Mouse (Mus musculus) lung, postnatal 0 days (tissue): ENCODE results near the gene Mospd2. TPM values are rescaled to one million over a fixed set of nuclear protein-coding genes. Genes with fewer than 3 reads are reported as not detected.
A peak's percentile ranks its signal among the peaks of the same experiment; 100 is the strongest.

Experiments
- ATAC-seq: fragments of 200-750 bp; cut with Nextera tagmentation; 2 replicates; pipeline ENCODE4 v1.8.0; 2017; ENCODE audit warnings: moderate library complexity
- DNase-seq: peaks from one replicate; pipeline ENCODE4 v3.0.0-alpha.2; 2016; ENCODE audit warnings: low spot score
- H3K27ac ChIP-seq: fragments of 300-500 bp; sonication (generic); 2 replicates; pipeline ENCODE4 v1.5.1; 2014; ENCODE audit warnings: antibody characterized with exemption, mild to moderate bottlenecking, low read length, mixed read lengths
- H3K27me3 ChIP-seq: fragments of 300-500 bp; sonication (generic); replicated peaks from 2 replicates; pipeline ENCODE4 v1.6.1; 2014; ENCODE audit warnings: low read length, mixed read lengths; ENCODE audit not compliant: insufficient read depth
- H3K36me3 ChIP-seq: fragments of 300-500 bp; sonication (generic); 2 replicates; pipeline ENCODE4 v1.6.1; 2014; ENCODE audit warnings: low read length, mixed read lengths; ENCODE audit not compliant: insufficient read depth
- H3K4me1 ChIP-seq: fragments of 300-500 bp; sonication (generic); 2 replicates; pipeline ENCODE4 v1.6.1; 2014; ENCODE audit warnings: antibody characterized with exemption, low read depth, low read length, mixed read lengths; ENCODE audit not compliant: insufficient read depth
- H3K4me2 ChIP-seq: fragments of 300-500 bp; sonication (generic); replicated peaks from 2 replicates; pipeline ENCODE4 v1.6.1; 2014; ENCODE audit warnings: low read depth, mild to moderate bottlenecking, low read length, moderate library complexity, mixed read lengths
- H3K4me3 ChIP-seq: fragments of 300-500 bp; sonication (generic); 2 replicates; pipeline ENCODE4 v1.5.1; 2014; ENCODE audit warnings: low read depth, low read length
- H3K9ac ChIP-seq: fragments of 300-500 bp; sonication (generic); replicated peaks from 2 replicates; pipeline ENCODE4 v1.6.1; 2014; ENCODE audit warnings: low read depth, mild to moderate bottlenecking
- H3K9me3 ChIP-seq: fragments of 300-500 bp; sonication (generic); 2 replicates; pipeline ENCODE4 v1.6.1; 2016; ENCODE audit warnings: low read length, mixed read lengths
- CTCF ChIP-seq: IDR thresholded peaks from 2 replicates; pipeline ENCODE4 v1.5.1; 2016; ENCODE audit warnings: antibody characterized with exemption, mild to moderate bottlenecking
- EP300 ChIP-seq: IDR thresholded peaks from 2 replicates; pipeline ENCODE4 v1.6.1; 2016; ENCODE audit warnings: antibody characterized with exemption, mild to moderate bottlenecking, control low read depth
- WGBS: fragments of 180-500 bp; shearing (Covaris S2); extraction: QIAGEN DNeasy Blood & Tissue Kit; methylation state at CpG from one replicate; pipeline ENCODE4 v1.1.7; 2014; 5-methylcytosine and 5-hydroxymethylcytosine counted together
- polyA plus RNA-seq: library from polyadenylated mRNA; unstranded; fragments of >200 nt; fragmentation: Nextera tagmentation; extraction: Ambion mirVana; gene quantifications from 2 replicates; pipeline ENCODE4 v1.2.1, GENCODE M21; 2015

Mospd2 gene
- polyA plus RNA-seq, 1 experiment from 2014 or later, result 39.9 TPM

DNA sequence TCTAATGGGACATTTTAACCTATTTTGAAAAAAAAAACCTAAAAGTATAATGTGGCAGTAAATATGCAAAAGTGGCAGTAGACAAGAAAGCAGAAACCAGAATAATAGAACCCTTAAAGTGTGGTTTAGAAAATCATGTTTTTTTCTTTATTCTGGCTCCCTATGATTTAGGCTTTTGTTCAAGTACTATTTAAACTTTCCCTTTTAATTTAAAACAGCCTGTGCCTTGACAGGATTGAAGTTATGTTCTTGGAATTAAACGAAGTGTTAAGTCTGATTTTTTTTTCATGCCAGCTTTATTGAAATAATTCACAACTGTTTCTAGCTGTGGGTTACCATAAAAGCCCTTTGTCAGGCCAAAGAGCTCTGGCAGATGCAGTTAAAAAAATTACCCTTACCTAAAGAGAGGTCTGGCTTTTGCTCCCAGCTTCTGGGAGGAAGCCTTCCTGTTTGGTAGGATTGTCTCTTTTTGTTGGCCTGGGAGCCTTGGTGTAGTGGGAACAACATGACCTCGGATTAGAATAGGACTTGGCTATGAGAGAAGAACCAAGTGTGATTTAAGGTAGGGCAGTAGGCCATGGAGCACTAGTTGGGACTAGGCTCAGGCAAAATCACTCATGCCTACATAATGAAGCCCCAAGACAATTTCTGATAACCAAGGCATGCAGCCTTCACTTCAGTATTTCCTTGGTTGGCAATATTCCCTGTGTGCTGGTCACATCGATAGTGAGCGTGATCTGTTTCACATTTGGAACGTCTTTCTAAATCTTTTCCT, 27.4 kb downstream of the Mospd2 start:
- H3K27me3 ChIP-seq, result no peaks in the 10 kb centered on the region
- 59% methylated on average over 5 of the region's 5 CpGs for WGBS
- H3K27ac ChIP-seq, result no peak overlapping the region
- no peak for ATAC-seq
- DNase-seq, result no peak
- no peak overlapping the region for H3K4me2 ChIP-seq
- no peak overlapping the region for H3K9ac ChIP-seq
- H3K4me1 ChIP-seq, result no peaks in the 10 kb centered on the region
- no peaks in the 10 kb centered on the region for H3K36me3 ChIP-seq
- no peaks in the 10 kb centered on the region for H3K9me3 ChIP-seq
- TF ChIP-seq EP300, result no peak
- TF ChIP-seq CTCF, result no peak
- no peak overlapping the region for H3K4me3 ChIP-seq

- ATAC-seq (peak; percentile 60), DNase-seq (peak; percentile 7)
- H3K4me1 ChIP-seq, result no peaks in the 10 kb centered on the region
- no peaks in the 10 kb centered on the region for H3K27me3 ChIP-seq
- no peaks in the 10 kb centered on the region for H3K9me3 ChIP-seq
- TF ChIP-seq EP300 (peak; percentile 79; the same call in 1 of the 2 replicates), CTCF (no peak)
- H3K27ac ChIP-seq, result no peak overlapping the region
- WGBS, result 48% methylated on average over 11 of the region's 11 CpGs
- no peak overlapping the region for H3K4me3 ChIP-seq
- no peak overlapping the region for H3K9ac ChIP-seq
- no peaks in the 10 kb centered on the region for H3K36me3 ChIP-seq
- no peak overlapping the region for H3K4me2 ChIP-seq
Measured at GRCm38 (mm10) chrX:164951858-164952576, 28.2 kb downstream of the Mospd2 start.

DNA sequence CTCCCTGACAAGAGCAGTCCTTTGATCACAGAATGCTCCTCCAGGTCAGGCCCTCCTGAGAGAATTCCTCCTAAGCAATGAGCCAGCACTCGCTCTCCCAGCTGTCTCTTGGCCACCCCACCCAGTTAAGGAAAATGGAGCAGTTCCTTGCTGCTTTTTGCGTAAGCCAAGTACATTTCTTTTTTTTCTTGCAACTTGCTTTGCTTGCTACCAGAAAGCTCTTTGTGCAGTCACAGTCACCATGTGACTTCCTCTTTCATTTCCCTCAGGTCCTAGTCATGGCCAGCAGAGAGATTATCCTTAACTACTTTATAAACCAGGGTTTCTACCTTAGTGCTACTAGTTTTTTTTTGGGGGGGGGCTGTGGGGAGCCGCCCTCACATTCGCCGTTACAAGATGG, 38.6 kb downstream of the Mospd2 start:
- Histone ChIP-seq H3K9ac (no peak overlapping the region), H3K4me2 (no peak overlapping the region), H3K27ac (no peak overlapping the region), H3K4me1 (no peaks in the 10 kb centered on the region), H3K36me3 (no peaks in the 10 kb centered on the region; the same call in 1 of the 2 replicates), H3K4me3 (no peak overlapping the region), H3K9me3 (no peaks in the 10 kb centered on the region), H3K27me3 (no peaks in the 10 kb centered on the region)
- no peak for TF ChIP-seq EP300
- TF ChIP-seq CTCF, result no peak
- 89% methylated on average over 5 of the region's 5 CpGs for WGBS
- ATAC-seq, result no peak
- DNase-seq, result peak; percentile 6

GRCm38 (mm10) chrX:164912993-164913392, 67.2 kb downstream of the Mospd2 start:
- Histone ChIP-seq H3K4me2 (no peak overlapping the region), H3K36me3 (no peaks in the 10 kb centered on the region), H3K27ac (no peak overlapping the region), H3K9ac (no peak overlapping the region), H3K4me1 (no peaks in the 10 kb centered on the region), H3K4me3 (no peak overlapping the region), H3K9me3 (no peaks in the 10 kb centered on the region), H3K27me3 (no peaks in the 10 kb centered on the region)
- TF ChIP-seq EP300 (no peak), CTCF (no peak)
- ATAC-seq (no peak), DNase-seq (no peak)
- 57% methylated on average over 3 of the region's 3 CpGs for WGBS

DNA sequence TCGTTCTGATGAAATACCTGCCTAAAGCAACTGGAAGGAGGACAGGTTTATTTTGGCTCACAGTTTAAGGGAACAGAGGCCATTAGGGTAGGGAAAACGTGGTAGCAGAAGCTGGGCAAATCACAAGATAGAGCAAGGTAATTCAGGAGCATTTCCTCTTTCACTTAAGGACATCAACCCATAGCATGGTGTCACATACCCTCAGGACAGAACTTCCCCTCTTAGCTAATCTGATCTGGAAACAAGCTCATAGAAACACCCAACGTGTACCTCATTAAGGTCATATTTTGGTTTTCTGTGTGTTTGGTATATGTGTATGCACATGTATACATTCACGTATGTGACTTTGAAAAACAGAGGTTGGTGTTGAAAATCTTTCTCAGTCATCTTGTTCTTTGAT, 68.0 kb downstream of the Mospd2 start:
- no peaks in the 10 kb centered on the region for H3K9me3 ChIP-seq
- H3K9ac ChIP-seq, result no peak overlapping the region
- H3K4me2 ChIP-seq, result no peak overlapping the region
- 70% methylated on average over 4 of the region's 4 CpGs for WGBS
- no peak overlapping the region for H3K27ac ChIP-seq
- TF ChIP-seq CTCF, result no peak
- no peak overlapping the region for H3K4me3 ChIP-seq
- no peaks in the 10 kb centered on the region for H3K36me3 ChIP-seq
- no peaks in the 10 kb centered on the region for H3K4me1 ChIP-seq
- no peaks in the 10 kb centered on the region for H3K27me3 ChIP-seq
- DNase-seq (no peak), ATAC-seq (no peak)

GRCm38 (mm10) chrX:164901847-164902246, 78.3 kb downstream of the Mospd2 start:
- Histone ChIP-seq H3K27ac (no peak overlapping the region), H3K36me3 (no peaks in the 10 kb centered on the region), H3K27me3 (no peaks in the 10 kb centered on the region), H3K4me1 (no peaks in the 10 kb centered on the region), H3K4me3 (no peak overlapping the region), H3K9ac (no peak overlapping the region), H3K4me2 (no peak overlapping the region), H3K9me3 (no peaks in the 10 kb centered on the region)
- no peak for ATAC-seq
- DNase-seq, result peak; percentile 5
- 48% methylated on average over 2 of the region's 2 CpGs for WGBS
- TF ChIP-seq EP300, result no peak
- TF ChIP-seq CTCF, result no peak
